Mouse (Mus musculus): ENCODE data around the gene Cyp4f17. TPM values are rescaled to one million over a fixed set of nuclear protein-coding genes. Genes with fewer than 3 reads are reported as not detected.

Gene Cyp4f17
- polyA plus RNA-seq (2015; fragmentation: Nextera tagmentation; extraction: Ambion mirVana): 16.3 and 17.7 TPM in 2 replicates

GRCm38 (mm10) chr17:32505851-32506728 is at the start of gene Cyp4f17:
Gene Cyp4f17, plus strand, starts transcription at chr17:32506050.
- peak within 1 kb of the TSS; percentile 75 for H3K27ac ChIP-seq
- H3K27me3 ChIP-seq: no peaks in the 10 kb centered on the region
- peak within 1 kb of the TSS; percentile 89 for H3K4me2 ChIP-seq (replicated peaks)
- WGBS: under 1% methylated on average over 30 of the region's 30 CpGs
- no peaks in the 10 kb centered on the region for H3K9me3 ChIP-seq
- H3K4me1 ChIP-seq: peaks cover 10% of the 10 kb centered on the region
- peak within 1 kb of the TSS; percentile 56 for H3K4me3 ChIP-seq
- H3K9ac ChIP-seq: peak within 1 kb of the TSS; percentile 77
- peaks cover 18% of the 10 kb centered on the region for H3K36me3 ChIP-seq
- ATAC-seq (ENCODE audit: low FRiP score, low read depth): peak; percentile 94

GRCm38 (mm10) chr17:32468494-32468893 is 37.4 kb upstream of the Cyp4f17 start:
- H3K9me3 ChIP-seq: no peaks in the 10 kb centered on the region
- H3K36me3 ChIP-seq: no peaks in the 10 kb centered on the region
- H3K4me2 ChIP-seq (replicated peaks): no peak overlapping the region
- no peak overlapping the region for H3K27ac ChIP-seq
- no peak overlapping the region for H3K4me3 ChIP-seq
- 0 out of 2 replicates have a peak, but pooled peaks cover 4% of the 10 kb centered on the region for H3K27me3 ChIP-seq
- no peak overlapping the region for H3K9ac ChIP-seq
- no peaks in the 10 kb centered on the region for H3K4me1 ChIP-seq
- WGBS: 42% methylated on average over 7 of the region's 7 CpGs
- ATAC-seq (ENCODE audit: low FRiP score, low read depth): no peak

- Histone ChIP-seq H3K4me2 (replicated peaks) (no peak overlapping the region), H3K36me3 (no peaks in the 10 kb centered on the region), H3K9me3 (no peaks in the 10 kb centered on the region), H3K4me3 (no peak overlapping the region), H3K9ac (no peak overlapping the region), H3K27ac (no peak overlapping the region), H3K4me1 (no peaks in the 10 kb centered on the region), H3K27me3 (no peaks in the 10 kb centered on the region)
- WGBS: 80% methylated on average over 4 of the region's 4 CpGs
- ATAC-seq (ENCODE audit: low FRiP score, low read depth): no peak
Measured at GRCm38 (mm10) chr17:32470795-32471194, 35.1 kb upstream of the Cyp4f17 start.

GRCm38 (mm10) chr17:32472176-32472575 is 33.7 kb upstream of the Cyp4f17 start:
- Histone ChIP-seq H3K27me3 (no peaks in the 10 kb centered on the region), H3K9me3 (no peaks in the 10 kb centered on the region), H3K4me2 (replicated peaks) (no peak overlapping the region), H3K4me1 (no peaks in the 10 kb centered on the region), H3K9ac (no peak overlapping the region), H3K4me3 (no peak overlapping the region), H3K27ac (no peak overlapping the region), H3K36me3 (no peaks in the 10 kb centered on the region)
- no peak for ATAC-seq (ENCODE audit: low FRiP score, low read depth)
- WGBS: 62% methylated on average over 7 of the region's 7 CpGs

- no peak for ATAC-seq (ENCODE audit: low FRiP score, low read depth)
- no peak overlapping the region for H3K4me3 ChIP-seq
- H3K4me1 ChIP-seq: no peaks in the 10 kb centered on the region
- WGBS: 77% methylated on average over 5 of the region's 5 CpGs
- H3K9ac ChIP-seq: no peak overlapping the region
- H3K27ac ChIP-seq: no peak overlapping the region
- no peak overlapping the region for H3K4me2 ChIP-seq (replicated peaks)
- H3K27me3 ChIP-seq: peaks cover 14% of the 10 kb centered on the region; the same call in 1 of the 2 replicates
- H3K9me3 ChIP-seq: no peaks in the 10 kb centered on the region
- no peaks in the 10 kb centered on the region for H3K36me3 ChIP-seq
Measured at GRCm38 (mm10) chr17:32474954-32475560, 30.8 kb upstream of the Cyp4f17 start.

- Histone ChIP-seq H3K4me3 (no peak overlapping the region), H3K36me3 (no peaks in the 10 kb centered on the region), H3K9ac (no peak overlapping the region), H3K4me2 (replicated peaks) (no peak overlapping the region), H3K9me3 (no peaks in the 10 kb centered on the region), H3K4me1 (no peaks in the 10 kb centered on the region), H3K27me3 (peaks cover 36% of the 10 kb centered on the region), H3K27ac (no peak overlapping the region)
- ATAC-seq (ENCODE audit: low FRiP score, low read depth): no peak
- 91% methylated on average over 1 of the region's 1 CpGs for WGBS
Measured at GRCm38 (mm10) chr17:32477204-32477603, 28.6 kb upstream of the Cyp4f17 start.

- Histone ChIP-seq H3K9me3 (no peaks in the 10 kb centered on the region), H3K36me3 (no peaks in the 10 kb centered on the region), H3K4me1 (peaks cover 3% of the 10 kb centered on the region), H3K4me2 (replicated peaks) (no peak overlapping the region), H3K9ac (no peak overlapping the region), H3K4me3 (no peak overlapping the region), H3K27me3 (peaks cover 50% of the 10 kb centered on the region), H3K27ac (no peak overlapping the region)
- WGBS: 63% methylated on average over 2 of the region's 2 CpGs
- ATAC-seq (ENCODE audit: low FRiP score, low read depth): no peak
Measured at GRCm38 (mm10) chr17:32478727-32479126, 27.1 kb upstream of the Cyp4f17 start.

- ATAC-seq (ENCODE audit: low FRiP score, low read depth): no peak
- no peak overlapping the region for H3K4me3 ChIP-seq
- 15% methylated on average over 8 of the region's 8 CpGs for WGBS
- H3K27ac ChIP-seq: no peak overlapping the region
- peaks cover 58% of the 10 kb centered on the region for H3K27me3 ChIP-seq
- no peaks in the 10 kb centered on the region for H3K36me3 ChIP-seq
- H3K4me1 ChIP-seq: peaks cover 3% of the 10 kb centered on the region
- H3K9ac ChIP-seq: no peak overlapping the region
- H3K9me3 ChIP-seq: no peaks in the 10 kb centered on the region
- H3K4me2 ChIP-seq (replicated peaks): no peak overlapping the region
Measured at GRCm38 (mm10) chr17:32479554-32480506, 26.0 kb upstream of the Cyp4f17 start.

GRCm38 (mm10) chr17:32481766-32482165 is 24.1 kb upstream of the Cyp4f17 start:
- H3K27me3 ChIP-seq: peaks cover 58% of the 10 kb centered on the region

GRCm38 (mm10) chr17:32483200-32483599 is 22.6 kb upstream of the Cyp4f17 start:
- peaks cover 3% of the 10 kb centered on the region for H3K4me1 ChIP-seq
- no peak for ATAC-seq (ENCODE audit: low FRiP score, low read depth)
- peak overlapping the region; percentile 28; the same call in 1 of the 2 replicates for H3K4me3 ChIP-seq

More at GRCm38 (mm10) chr17:32481766-32482165, 24.1 kb upstream of the Cyp4f17 start:
- Histone ChIP-seq H3K4me2 (replicated peaks) (no peak overlapping the region), H3K4me1 (peaks cover 3% of the 10 kb centered on the region), H3K9ac (no peak overlapping the region), H3K27ac (no peak overlapping the region), H3K4me3 (no peak overlapping the region), H3K9me3 (no peaks in the 10 kb centered on the region), H3K36me3 (no peaks in the 10 kb centered on the region)
- WGBS: 76% methylated on average over 14 of the region's 14 CpGs
- ATAC-seq (ENCODE audit: low FRiP score, low read depth): no peak

GRCm38 (mm10) chr17:32492349-32492980 is 13.4 kb upstream of the Cyp4f17 start:
- peak; percentile 77; the same call in 1 of the 2 replicates for ATAC-seq (ENCODE audit: low FRiP score, low read depth)

More at GRCm38 (mm10) chr17:32483200-32483599, 22.6 kb upstream of the Cyp4f17 start:
- peak overlapping the region; percentile 56 for H3K4me2 ChIP-seq (replicated peaks)
- no peak overlapping the region for H3K27ac ChIP-seq
- 16% methylated on average over 18 of the region's 18 CpGs for WGBS
- no peaks in the 10 kb centered on the region for H3K9me3 ChIP-seq
- no peaks in the 10 kb centered on the region for H3K36me3 ChIP-seq
- peaks cover 62% of the 10 kb centered on the region for H3K27me3 ChIP-seq
- peak overlapping the region; percentile 25; the same call in 1 of the 2 replicates for H3K9ac ChIP-seq

More at GRCm38 (mm10) chr17:32492349-32492980, 13.4 kb upstream of the Cyp4f17 start:
- H3K36me3 ChIP-seq: no peaks in the 10 kb centered on the region
- peak overlapping the region; percentile 33 for H3K4me3 ChIP-seq
- H3K9me3 ChIP-seq: peaks cover 11% of the 10 kb centered on the region; the same call in 1 of the 2 replicates
- H3K4me2 ChIP-seq (replicated peaks): peak overlapping the region; percentile 58
- 9% methylated on average over 30 of the region's 30 CpGs for WGBS
- H3K27ac ChIP-seq: no peak overlapping the region
- peaks cover 20% of the 10 kb centered on the region for H3K27me3 ChIP-seq
- no peak overlapping the region; the same call in 1 of the 2 replicates for H3K9ac ChIP-seq
- H3K4me1 ChIP-seq: 0 out of 2 replicates have a peak, but pooled peaks cover 2% of the 10 kb centered on the region
